Mouse (Mus musculus) heart, postnatal 36 days (tissue): Measurements from ENCODE around the gene Dst. TPM values are rescaled to one million over a fixed set of nuclear protein-coding genes. Genes with fewer than 3 reads are reported as not detected.
A peak's percentile ranks its signal among the peaks of the same experiment; 100 is the strongest.

ENCODE experiments used
- DNase-seq, 2 experiments: peaks; one replicate each; pipeline ENCODE4 v3.0.0; 2021 to 2022
- intact Hi-C: fragments of 180-260 bp; cut with DNase I; formaldehyde crosslinking; loops from one replicate; pipeline ENCODE4 v1.15.1; 2025
- total RNA-seq, 2 experiments: library from RNA; stranded (reverse); gene quantifications; 2 replicates each; pipeline ENCODE4 v1.2.3; 2021

The Dst gene
- total RNA-seq, 2 experiments from 2014 or later = 392 to 396 TPM

- intact Hi-C loops = no loop called here
- no peak for DNase-seq
These were observed 203.9 kb downstream of the Dst start for GRCm38 (mm10) chr1:34111954-34112353.

GRCm38 (mm10) chr1:34116444-34116843 is 208.4 kb downstream of the Dst start:
- DNase-seq = no peak
- intact Hi-C loops = loop anchor here (5.0 kb wide), 2 partner anchors 54 to 316 kb away; no protein-coding TSS in a partner anchor

DNA sequence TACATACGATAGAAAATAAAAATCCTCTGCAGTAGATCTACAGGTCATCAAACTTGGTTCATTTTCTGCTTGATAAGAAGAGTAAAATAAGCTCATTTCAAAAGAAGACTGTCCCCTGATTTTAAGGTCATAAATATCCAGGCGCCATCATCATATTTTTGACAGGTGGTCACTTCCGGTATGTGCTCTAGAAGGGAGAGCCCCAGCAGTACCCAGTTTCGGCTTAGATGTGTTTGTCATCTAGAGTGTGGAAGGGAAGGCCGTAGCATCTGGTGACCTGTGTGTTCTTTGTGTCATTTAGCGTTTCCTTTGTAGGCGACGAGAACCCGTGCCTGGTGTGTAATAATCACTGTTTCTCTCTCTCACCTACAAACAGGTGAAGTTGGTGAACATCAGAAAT is 209.0 kb downstream of the Dst start:
- intact Hi-C loops = loop anchor here (1.0 to 5.0 kb wide), 3 partner anchors 47 to 315 kb away; no protein-coding TSS in a partner anchor
- no peak for DNase-seq

- intact Hi-C loops = loop anchor here (1.0 to 5.0 kb wide), 3 partner anchors 47 to 315 kb away; no protein-coding TSS in a partner anchor
- DNase-seq = no peak
These were observed 209.7 kb downstream of the Dst start for GRCm38 (mm10) chr1:34117709-34118108.

DNA sequence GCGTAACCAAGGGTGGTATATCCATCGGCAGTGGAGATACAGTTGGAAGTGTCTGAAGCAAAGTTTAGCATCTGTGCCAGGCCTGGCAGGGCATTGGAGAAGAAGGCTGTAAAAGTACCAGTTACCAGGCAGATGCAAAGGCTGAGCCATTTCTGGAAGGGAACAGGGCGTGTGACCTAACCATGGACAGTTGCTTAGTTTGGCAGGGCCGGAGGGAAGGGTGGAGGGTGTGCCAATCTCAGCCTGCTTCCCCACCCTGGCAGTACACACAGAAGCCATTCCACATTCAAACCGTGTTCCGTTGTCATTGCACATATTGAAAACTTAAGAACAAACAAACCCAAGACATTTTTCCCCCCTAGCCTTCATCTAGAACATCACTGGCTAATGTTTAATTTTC is 212.0 kb downstream of the Dst start:
- DNase-seq = peak in 1 of 2 experiments; percentile 44
- intact Hi-C loops = loop anchor here (2.0 kb wide), 1 partner anchor 115 kb away; no protein-coding TSS in a partner anchor

- intact Hi-C loops = loop anchor here (2.0 kb wide), 1 partner anchor 116 kb away; no protein-coding TSS in a partner anchor
- DNase-seq = no peak
These were observed 212.6 kb downstream of the Dst start for GRCm38 (mm10) chr1:34120602-34121001.

DNA sequence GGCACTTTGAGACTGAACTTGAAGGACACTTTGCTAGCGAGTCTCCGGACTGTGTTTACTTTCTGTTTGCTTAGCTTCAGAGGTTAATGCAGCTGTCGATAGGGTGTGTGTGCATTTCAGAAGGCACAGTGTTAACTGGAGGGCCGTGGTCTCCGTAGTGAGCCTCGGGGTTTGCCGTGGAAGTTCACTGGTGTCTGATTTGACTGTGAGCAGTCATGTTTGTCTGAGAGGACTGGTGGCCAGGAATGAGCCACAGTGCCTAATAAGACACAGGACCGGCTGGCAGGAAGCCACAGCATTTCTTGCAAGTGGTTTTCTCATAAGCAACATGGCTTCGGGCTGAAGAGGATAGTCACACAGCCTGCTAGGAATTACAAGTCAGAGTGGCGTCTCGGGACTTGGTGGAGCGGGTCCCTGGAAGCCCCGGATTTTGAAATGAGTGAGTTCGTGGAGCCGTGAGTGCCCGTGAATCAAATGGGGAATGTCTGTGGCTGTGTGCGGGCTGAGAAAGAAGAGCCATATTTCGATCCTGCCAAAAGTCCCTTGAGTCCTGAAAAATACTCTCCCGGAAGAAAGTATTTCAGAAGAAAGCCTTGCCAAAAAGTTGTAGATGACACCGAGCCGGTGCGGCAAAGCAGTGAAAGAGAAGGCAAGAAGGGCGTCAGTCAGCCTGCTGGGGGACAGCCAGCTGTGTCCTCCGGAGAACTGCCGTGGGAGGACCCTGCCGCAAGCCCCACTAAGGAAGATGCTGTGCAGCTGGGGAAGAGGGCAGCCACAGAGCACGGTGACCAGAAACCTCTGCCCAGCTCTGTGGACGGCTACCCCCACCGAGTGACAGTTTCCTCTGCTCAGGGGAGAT is 213.4 kb downstream of the Dst start:
- DNase-seq = peak; percentile 85 to 86
- intact Hi-C loops = loop anchor here (2.0 kb wide), 1 partner anchor 117 kb away; no protein-coding TSS in a partner anchor

- intact Hi-C loops = no loop called here
These were observed 214.2 kb downstream of the Dst start for GRCm38 (mm10) chr1:34122198-34122597.

GRCm38 (mm10) chr1:34122905-34123304 is 214.9 kb downstream of the Dst start:
- DNase-seq = no peak
- intact Hi-C loops = no loop called here

More at GRCm38 (mm10) chr1:34122198-34122597, 214.2 kb downstream of the Dst start:
- DNase-seq = no peak

GRCm38 (mm10) chr1:34123334-34123733 is 215.3 kb downstream of the Dst start:
- DNase-seq = no peak
- intact Hi-C loops = no loop called here

- intact Hi-C loops = no loop called here
- DNase-seq = no peak
These were observed 216.4 kb downstream of the Dst start for GRCm38 (mm10) chr1:34124376-34124775.

DNA sequence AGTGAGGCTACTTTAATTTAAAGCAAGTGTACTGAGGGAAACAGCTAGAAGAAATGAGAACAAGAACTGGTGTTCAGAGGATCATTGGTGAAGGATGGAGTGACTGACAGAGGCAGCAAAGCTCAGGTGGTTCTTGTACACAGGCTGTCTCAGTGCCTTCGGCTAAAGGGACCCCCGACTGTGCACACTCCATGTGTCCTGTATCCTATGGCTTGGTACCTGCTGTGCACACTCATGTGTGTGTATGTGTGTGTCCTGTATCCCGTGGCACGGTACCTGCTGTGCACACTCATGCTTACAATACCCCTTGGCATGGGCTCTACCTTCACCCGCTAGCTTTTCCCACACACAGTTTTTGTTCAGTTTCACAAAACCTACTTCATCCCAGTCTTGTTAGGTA is 217.1 kb downstream of the Dst start:
- intact Hi-C loops = no loop called here
- no peak for DNase-seq

DNA sequence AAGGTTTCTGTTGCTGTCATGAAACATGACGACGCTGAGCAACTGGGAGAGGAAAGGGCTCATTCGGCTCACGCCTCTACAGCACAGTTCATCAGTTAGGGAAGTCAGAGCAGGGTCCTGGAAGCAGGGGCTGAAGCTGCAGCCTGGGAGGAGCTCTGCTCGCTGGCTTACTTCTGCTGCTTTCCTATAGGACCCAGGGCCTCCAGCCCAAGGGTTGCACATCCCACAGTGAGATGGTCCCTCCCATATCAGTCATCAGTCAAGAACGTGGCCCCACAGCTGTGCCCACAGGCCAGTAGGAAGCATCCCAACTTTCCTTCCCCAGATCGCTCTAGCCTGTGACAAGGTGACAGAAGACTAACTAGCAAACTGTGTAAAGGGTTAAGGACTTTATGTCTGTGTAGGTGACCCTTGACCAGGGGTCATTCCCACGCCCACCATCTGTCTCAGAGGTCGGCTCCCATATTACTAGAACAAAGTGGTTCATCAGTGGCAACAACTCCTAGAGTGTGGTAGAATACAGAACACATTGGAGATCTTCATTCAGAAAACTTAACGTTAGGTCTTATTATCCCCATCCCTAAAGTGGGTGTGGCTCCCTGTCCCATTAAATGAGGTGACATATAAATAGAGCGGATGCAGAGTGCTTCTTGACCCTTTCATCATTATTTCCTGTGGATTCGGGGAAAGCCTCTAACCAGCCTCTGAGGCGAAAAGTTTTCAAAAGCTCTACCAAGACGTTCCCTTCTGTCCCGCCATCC is 219.9 kb downstream of the Dst start:
- intact Hi-C loops = no loop called here

DNA sequence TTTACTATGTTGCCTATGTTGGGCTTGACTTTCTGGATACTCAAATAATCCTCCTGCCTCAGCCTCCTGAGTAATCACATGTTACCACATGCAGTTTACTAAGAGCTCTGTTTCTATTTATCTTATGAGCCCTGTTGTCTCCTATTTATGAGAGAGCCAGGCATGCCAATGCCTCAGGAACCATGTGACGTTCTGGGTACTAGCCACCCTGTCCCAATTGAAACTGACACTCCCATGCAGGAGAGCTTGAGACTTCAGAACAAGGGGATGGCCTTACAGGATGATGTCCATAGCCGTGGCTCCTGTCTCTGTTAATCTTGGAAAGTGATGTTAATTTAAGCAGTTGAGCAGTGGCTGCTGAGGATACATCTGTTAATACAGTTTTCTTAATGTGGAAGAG is 220.8 kb downstream of the Dst start:
- peak in 1 of 2 experiments; percentile 33 for DNase-seq
- intact Hi-C loops = no loop called here

More for the DNA sequence above, 219.9 kb downstream of the Dst start:
- no peak for DNase-seq

DNA sequence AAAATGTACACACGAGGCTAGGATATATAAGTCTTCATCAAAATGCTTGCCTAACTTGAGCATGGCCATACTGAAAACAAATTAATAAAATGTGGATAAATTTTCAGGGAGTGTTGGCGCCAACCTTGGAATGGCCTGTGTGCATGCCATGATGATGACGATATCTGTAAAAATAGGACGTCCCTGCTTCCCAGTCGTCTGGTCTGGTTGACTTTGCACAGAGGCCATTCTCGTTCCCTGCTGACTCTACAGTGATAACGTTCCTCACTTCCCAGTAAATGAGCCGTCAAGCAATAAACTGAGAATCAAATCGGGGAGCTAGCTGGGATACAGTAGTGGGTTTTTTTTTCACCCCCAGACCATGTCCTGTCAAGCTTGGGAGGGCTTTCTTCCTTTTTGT is 221.7 kb downstream of the Dst start:
- intact Hi-C loops = no loop called here
- peak; percentile 37 to 49 for DNase-seq

DNA sequence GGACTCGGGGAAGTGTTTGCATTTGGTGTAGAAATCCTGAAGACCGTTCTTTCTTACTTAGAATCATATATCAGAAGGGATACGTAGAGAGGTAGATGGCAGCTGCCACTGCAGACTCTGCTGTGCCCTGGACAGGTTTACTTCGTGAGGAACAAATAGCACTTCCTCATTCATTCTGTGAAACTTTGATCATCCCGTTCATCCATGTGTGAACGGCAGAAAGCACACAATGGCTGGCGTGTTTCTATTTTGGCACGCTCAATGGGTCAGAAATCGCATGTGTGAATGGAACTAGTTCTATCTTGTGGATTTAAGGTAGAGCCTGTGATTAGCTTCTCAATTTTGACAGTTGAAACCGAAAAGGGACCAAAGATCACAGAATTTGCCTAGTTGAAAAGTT is 222.8 kb downstream of the Dst start:
- intact Hi-C loops = no loop called here
- DNase-seq = no peak

- intact Hi-C loops = no loop called here
- peak in 1 of 2 experiments; percentile 19 for DNase-seq
These were observed 224.8 kb downstream of the Dst start for GRCm38 (mm10) chr1:34132875-34133274.

DNA sequence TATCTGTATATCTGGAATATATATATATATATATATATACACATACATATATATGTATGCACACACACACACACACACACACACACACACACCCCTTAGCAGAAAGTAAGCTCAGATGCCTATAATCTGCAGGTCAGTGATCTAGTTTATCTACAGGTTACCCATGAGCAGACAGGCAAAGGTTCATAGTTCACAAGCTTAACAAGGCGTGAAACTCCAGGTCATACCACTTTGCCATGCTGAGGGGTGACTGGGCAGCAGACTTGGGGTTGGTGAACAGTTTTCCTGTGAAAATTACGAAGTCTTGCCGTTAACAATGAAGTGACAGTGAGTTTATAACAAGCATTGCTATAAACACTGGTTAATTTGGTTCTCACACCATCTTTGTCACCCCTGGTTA is 227.5 kb downstream of the Dst start:
- intact Hi-C loops = no loop called here
- DNase-seq = no peak

DNA sequence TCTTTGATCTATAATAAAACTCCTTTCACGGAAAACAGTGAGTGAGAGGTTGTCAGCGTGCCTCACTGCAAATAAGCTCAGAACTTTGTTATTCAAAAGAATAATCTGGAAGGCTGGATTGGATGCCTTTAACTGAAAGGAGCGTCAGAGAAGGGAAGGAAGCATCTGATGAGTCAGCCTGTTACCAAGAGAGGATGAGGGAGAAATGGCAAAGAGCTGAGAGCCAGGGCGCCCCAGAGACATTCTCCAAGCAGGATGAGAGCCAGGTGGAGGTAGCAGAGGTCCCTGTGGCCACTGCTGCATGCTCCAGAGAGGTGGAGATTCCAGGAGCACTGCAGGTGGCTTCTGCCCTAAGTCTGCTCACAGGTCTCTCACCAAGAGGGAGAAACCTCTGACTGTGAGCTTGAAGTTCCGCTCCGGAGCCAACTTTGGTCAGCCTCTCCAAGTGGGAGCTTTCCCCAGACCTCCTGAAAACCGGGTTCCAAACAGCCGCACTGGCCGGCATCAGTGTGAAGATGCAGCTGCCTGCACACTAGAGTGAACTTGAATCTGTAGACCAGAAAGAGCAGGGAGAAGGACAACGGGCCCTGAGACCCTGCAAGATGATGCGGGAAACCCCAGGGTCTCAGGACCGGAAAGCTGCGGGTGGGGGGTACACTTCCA is 231.3 kb downstream of the Dst start:
- intact Hi-C loops = no loop called here

GRCm38 (mm10) chr1:34139871-34140471 is 231.9 kb downstream of the Dst start:
- DNase-seq = no peak
- intact Hi-C loops = no loop called here

More for the DNA sequence above, 231.3 kb downstream of the Dst start:
- DNase-seq = no peak
